In the genomic region with DNA sequence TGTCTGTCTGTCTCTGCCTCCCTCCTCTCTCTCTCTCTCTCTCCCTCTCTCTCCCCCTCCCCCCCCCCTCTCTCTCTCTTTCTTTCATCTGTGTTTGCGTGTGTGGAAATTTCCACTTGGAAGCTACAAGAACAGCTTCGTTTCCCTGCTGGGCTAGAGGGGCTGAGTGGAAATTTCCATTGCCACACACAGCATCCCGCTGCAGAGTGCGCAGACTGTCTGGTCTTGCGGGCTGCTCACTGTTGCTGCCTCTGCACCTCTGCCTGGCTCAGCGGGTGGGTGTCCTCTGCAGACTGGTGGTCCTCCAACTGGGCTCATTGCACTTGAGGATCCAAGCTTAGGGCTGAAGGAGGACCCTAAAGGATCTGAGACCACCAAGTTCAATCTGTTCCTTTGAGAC, we compare ENCODE assay signal across 9 mouse cellular contexts. TPM values are rescaled to one million over a fixed set of nuclear protein-coding genes. Genes with fewer than 3 reads are reported as not detected.
DNase-seq lines count a peak whose midpoint lies in the region.
"Had no signal": no experiment of that assay in that cellular context is flagged by ENCODE, and none has a peak within 500 bp of the region (broad histone marks: within the 10 kb centered on the region; RNA-seq: fewer than 3 reads in every experiment).

No protein-coding gene starts in this region.

- DNase-seq in heart, adult 11 months, result peak; percentile 95
- DNase-seq in heart, adult 8-10 months (ENCODE audit: low spot score), result no peak
- peak; percentile 2 for DNase-seq in lung, postnatal 10 days
- no peak for DNase-seq in lung, postnatal 4 days
- DNase-seq in cerebellum, adult 18-20 months, result peak; percentile 89 to 94
- peak; percentile 89 for DNase-seq in layer of hippocampus, adult 9-11 months
- DNase-seq in Muller cell, postnatal 12 days (ENCODE audit: inconsistent ontology term), result no peak
- no peak for DNase-seq in spleen, adult 12 weeks (ENCODE audit: low spot score)
- DNase-seq: gastrocnemius, postnatal 10 days had no signal

RNA-seq across cellular contexts. Expression of gene Paqr7, which starts 12.8 kb away (rescaled TPM):
- 10 to 100 TPM; 15.8 to 28.8 (median 20.2) TPM for total RNA-seq in heart, adult 8-10 months (2022)

RNA-seq across cellular contexts. Expression of gene Stmn1, which starts 15.6 kb away (rescaled TPM):
- total RNA-seq in heart, adult 8-10 months (2022), result 10 to 100 TPM; 20.8 to 26.2 (median 22.0) TPM

RNA-seq across cellular contexts. Expression of gene Aunip, which starts 27.1 kb away (rescaled TPM):
- total RNA-seq in heart, adult 8-10 months (2022), result under 1 TPM in 1 of 4 experiments, not detected in 3; 0.20 TPM

RNA-seq across cellular contexts. Expression of gene Mtfr1l, which starts 51.5 kb away (rescaled TPM):
- total RNA-seq in heart, adult 8-10 months (2022), result 100 to 1,000 TPM; 182 to 213 (median 198) TPM

Comparison
In these comparisons a context has a peak if more than half of its experiments do, and no peak if none do; other contexts are left out.
1. DNase-seq: peak in heart, adult 11 months (single experiment), lung, postnatal 10 days (single experiment), cerebellum, adult 18-20 months (2 of 2) and layer of hippocampus, adult 9-11 months (single experiment); none in heart, adult 8-10 months (single experiment), lung, postnatal 4 days (0 of 2), Muller cell, postnatal 12 days (single experiment) and spleen, adult 12 weeks (single experiment).